In genomic region chr11:43395073-43395948, GRCm38 (mm10) we compare ENCODE assay signal across 14 mouse cellular contexts. TPM values are rescaled to one million over a fixed set of nuclear protein-coding genes. Genes with fewer than 3 reads are reported as not detected.
DNase-seq lines count a peak whose midpoint lies in the region; ATAC-seq and TF ChIP-seq lines count a peak whose summit lies in the region.
"Had no signal": no experiment of that assay in that cellular context is flagged by ENCODE, and none has a peak within 500 bp of the region (broad histone marks: within the 10 kb centered on the region; RNA-seq: fewer than 3 reads in every experiment).

No protein-coding gene starts in this region.

- intact Hi-C loops in left cerebral cortex, postnatal 25 days (cut with DNase I), result no loop called here

- 57% methylated on average over 14 of the region's 14 CpGs for WGBS in lung, embryonic 14.5 days

- no peak overlapping the region for H3K4me3 ChIP-seq in lung, embryonic 14.5 days (ENCODE audit: low read depth, low read length)
- H3K4me3 ChIP-seq: erythroblast, embryonic 14.5 days; hindbrain, embryonic 12.5 days; lung, embryonic 15.5 days; myocyte had no signal

- H3K4me1 ChIP-seq in lung, embryonic 14.5 days (ENCODE audit: insufficient read depth), result no peaks in the 10 kb centered on the region
- H3K4me1 ChIP-seq: hindbrain, embryonic 12.5 days; lung, embryonic 15.5 days had no signal

- no peaks in the 10 kb centered on the region for H3K27me3 ChIP-seq in lung, embryonic 14.5 days (ENCODE audit: insufficient read depth, low read length)
- H3K27me3 ChIP-seq: hindbrain, embryonic 12.5 days; lung, embryonic 15.5 days had no signal

- peak; percentile 49 for DNase-seq in lung, embryonic 14.5 days
- no peak for DNase-seq in lung, adult 18-20 months
- peak; percentile 13 for DNase-seq in kidney, adult 18-20 months
- DNase-seq in kidney, postnatal 4 days, result peak; percentile 22 to 46
- DNase-seq in left cerebral cortex, postnatal 25 days (ENCODE audit: low spot score in 2 of 2), result no peak
- no peak for DNase-seq in layer of hippocampus, adult 11-12 months (ENCODE audit: low spot score)
- DNase-seq in adrenal gland, postnatal 25 days, result no peak
- DNase-seq: adrenal gland, postnatal 14 days; thymus, postnatal 14 days had no signal

- no peak for TF ChIP-seq CTCF in lung, embryonic 14.5 days (IDR thresholded peaks at IDR 0.05; ENCODE audit: low read depth)

- H3K4me2 ChIP-seq in lung, embryonic 14.5 days, result no peak overlapping the region
- H3K4me2 ChIP-seq: hindbrain, embryonic 12.5 days; lung, embryonic 15.5 days had no signal

- H3K27ac ChIP-seq in lung, embryonic 14.5 days (ENCODE audit: low read depth), result no peak overlapping the region
- H3K27ac ChIP-seq: hindbrain, embryonic 12.5 days; lung, embryonic 15.5 days had no signal

- no peaks in the 10 kb centered on the region for H3K9me3 ChIP-seq in lung, embryonic 14.5 days (ENCODE audit: low read depth, low read length)
- H3K9me3 ChIP-seq: hindbrain, embryonic 12.5 days; lung, embryonic 15.5 days had no signal

- H3K9ac ChIP-seq in lung, embryonic 14.5 days, result no peak overlapping the region
- H3K9ac ChIP-seq: hindbrain, embryonic 12.5 days; lung, embryonic 15.5 days had no signal

- no peaks in the 10 kb centered on the region for H3K36me3 ChIP-seq in lung, embryonic 14.5 days (ENCODE audit: insufficient read depth)
- H3K36me3 ChIP-seq: hindbrain, embryonic 12.5 days; lung, embryonic 15.5 days had no signal

- peak; percentile 35; the same call in 1 of the 2 replicates for ATAC-seq in lung, embryonic 14.5 days (ENCODE audit: insufficient read depth)
- ATAC-seq in CD4-positive, CD25-positive, alpha-beta regulatory T cell, adult 4 months, result peak; percentile 59

RNA-seq across cellular contexts. Expression of gene Pttg1, which starts 30.7 kb away (rescaled TPM):
- 82.5 and 87.6 TPM in 2 replicates for polyA plus RNA-seq in lung, embryonic 14.5 days (2014; fragmentation: Nextera tagmentation; extraction: Ambion mirVana)
- 100 to 1,000 TPM; 183 to 195 TPM for polyA plus RNA-seq in CD4-positive, CD25-positive, alpha-beta regulatory T cell, adult 4 months (2017; shearing (Covaris generic))
- total RNA-seq in left cerebral cortex, postnatal 25 days (2021), result 10 to 100 TPM; 25.5 to 27.4 TPM
- 39.1 and 47.9 TPM in 2 replicates for total RNA-seq in adrenal gland, postnatal 25 days (2021)

RNA-seq across cellular contexts. Expression of gene Slu7, which starts 38.2 kb away (rescaled TPM):
- 47.9 and 50.1 TPM in 2 replicates for polyA plus RNA-seq in lung, embryonic 14.5 days (2014; fragmentation: Nextera tagmentation; extraction: Ambion mirVana)
- polyA plus RNA-seq in CD4-positive, CD25-positive, alpha-beta regulatory T cell, adult 4 months (2017; shearing (Covaris generic)), result 100 to 1,000 TPM; 103 to 115 TPM
- 10 to 100 TPM; 54.8 to 55.7 TPM for total RNA-seq in left cerebral cortex, postnatal 25 days (2021)
- total RNA-seq in adrenal gland, postnatal 25 days (2021), result 41.8 and 48.1 TPM in 2 replicates

Comparison
In these comparisons a context has a peak if more than half of its experiments do, and no peak if none do; other contexts are left out.
1. DNase-seq: peak in lung, embryonic 14.5 days (single experiment), kidney, adult 18-20 months (single experiment) and kidney, postnatal 4 days (2 of 2); none in lung, adult 18-20 months (0 of 2), left cerebral cortex, postnatal 25 days (0 of 2), layer of hippocampus, adult 11-12 months (single experiment) and adrenal gland, postnatal 25 days (single experiment).